Mouse (Mus musculus) limb, embryonic 12.5 days (tissue): ENCODE results near the gene Ogfod3. TPM values are rescaled to one million over a fixed set of nuclear protein-coding genes. Genes with fewer than 3 reads are reported as not detected.

Experiments used
- ATAC-seq: fragments of 200-750 bp; cut with Nextera tagmentation; 2 replicates; pipeline ENCODE4 v1.8.0; 2017; ENCODE audit warnings: low read depth, moderate TSS enrichment; ENCODE audit not compliant: insufficient number of reproducible peaks, insufficient read depth, low FRiP score, low TSS enrichment
- H3K27ac ChIP-seq: fragments of 300-500 bp; sonication (generic); 2 replicates; pipeline ENCODE4 v1.5.1; 2016; ENCODE audit warnings: mild to moderate bottlenecking, moderate library complexity
- H3K27me3 ChIP-seq: fragments of 300-500 bp; sonication (generic); 2 replicates; pipeline ENCODE4 v1.6.1; 2016; ENCODE audit warnings: mild to moderate bottlenecking, moderate library complexity
- H3K36me3 ChIP-seq: fragments of 300-500 bp; sonication (generic); 2 replicates; pipeline ENCODE4 v1.6.1; 2016; ENCODE audit warnings: mild to moderate bottlenecking, moderate library complexity
- H3K4me1 ChIP-seq: fragments of 300-500 bp; sonication (generic); replicated peaks from 2 replicates; pipeline ENCODE4 v1.6.1; 2016
- H3K4me2 ChIP-seq: fragments of 300-500 bp; sonication (generic); 2 replicates; pipeline ENCODE4 v1.6.1; 2016; ENCODE audit warnings: mild to moderate bottlenecking, moderate library complexity
- H3K4me3 ChIP-seq: fragments of 300-500 bp; sonication (generic); replicated peaks from 2 replicates; pipeline ENCODE4 v1.5.1; 2016; ENCODE audit warnings: mild to moderate bottlenecking
- H3K9ac ChIP-seq: fragments of 300-500 bp; sonication (generic); replicated peaks from 2 replicates; pipeline ENCODE4 v1.6.1; 2016; ENCODE audit warnings: mild to moderate bottlenecking, moderate library complexity
- H3K9me3 ChIP-seq: fragments of 300-500 bp; sonication (generic); 2 replicates; pipeline ENCODE4 v1.6.1; 2016; ENCODE audit warnings: mild to moderate bottlenecking, moderate library complexity
- WGBS: fragments of 180-500 bp; shearing (Covaris S2); methylation state at CpG from one replicate; pipeline ENCODE4 v1.1.7; 2016; 5-methylcytosine and 5-hydroxymethylcytosine counted together
- polyA plus RNA-seq: library from polyadenylated mRNA; unstranded; fragments of >200 nt; fragmentation: Nextera tagmentation; extraction: Ambion mirVana; gene quantifications from 2 replicates; pipeline ENCODE4 v1.2.1, GENCODE M21; 2016

Gene Ogfod3
- polyA plus RNA-seq, 1 experiment from 2014 or later, result 16.3 TPM

GRCm38 (mm10) chr11:121228129-121229017, 23.9 kb upstream of the Ogfod3 start:
- Histone ChIP-seq H3K9ac (peak overlapping the region; percentile 72), H3K27me3 (no peaks in the 10 kb centered on the region), H3K27ac (peak overlapping the region; percentile 73), H3K4me2 (peak overlapping the region; percentile 82), H3K4me3 (peak overlapping the region; percentile 70), H3K36me3 (peaks cover 41% of the 10 kb centered on the region), H3K9me3 (no peaks in the 10 kb centered on the region), H3K4me1 (peaks cover 20% of the 10 kb centered on the region)
- no peak for ATAC-seq
- 30% methylated on average over 21 of the region's 21 CpGs for WGBS

GRCm38 (mm10) chr11:121221321-121222010, 17.0 kb upstream of the Ogfod3 start:
- Histone ChIP-seq H3K4me3 (no peak overlapping the region), H3K27ac (no peak overlapping the region), H3K4me1 (no peaks in the 10 kb centered on the region), H3K4me2 (no peak overlapping the region), H3K27me3 (no peaks in the 10 kb centered on the region), H3K9me3 (no peaks in the 10 kb centered on the region), H3K36me3 (peaks cover 95% of the 10 kb centered on the region), H3K9ac (no peak overlapping the region)
- 89% methylated on average over 6 of the region's 6 CpGs for WGBS
- no peak for ATAC-seq

- no peaks in the 10 kb centered on the region for H3K9me3 ChIP-seq
- no peak overlapping the region for H3K27ac ChIP-seq
- H3K4me3 ChIP-seq, result no peak overlapping the region
- no peak for ATAC-seq
- peaks cover 94% of the 10 kb centered on the region for H3K36me3 ChIP-seq
- no peak overlapping the region for H3K4me2 ChIP-seq
- 90% methylated on average over 5 of the region's 5 CpGs for WGBS
- H3K4me1 ChIP-seq, result no peaks in the 10 kb centered on the region
- no peaks in the 10 kb centered on the region for H3K27me3 ChIP-seq
- H3K9ac ChIP-seq, result no peak overlapping the region
Measured at GRCm38 (mm10) chr11:121220771-121221170, 16.3 kb upstream of the Ogfod3 start.

GRCm38 (mm10) chr11:121219776-121220175, 15.3 kb upstream of the Ogfod3 start:
- no peak overlapping the region for H3K9ac ChIP-seq
- H3K9me3 ChIP-seq, result no peaks in the 10 kb centered on the region
- peaks cover 90% of the 10 kb centered on the region for H3K36me3 ChIP-seq
- H3K4me3 ChIP-seq, result no peak overlapping the region
- no peaks in the 10 kb centered on the region for H3K4me1 ChIP-seq
- no peak overlapping the region for H3K27ac ChIP-seq
- WGBS, result 91% methylated on average over 11 of the region's 11 CpGs
- no peak for ATAC-seq
- no peak overlapping the region for H3K4me2 ChIP-seq
- no peaks in the 10 kb centered on the region for H3K27me3 ChIP-seq

- no peak for ATAC-seq
- H3K9me3 ChIP-seq, result no peaks in the 10 kb centered on the region
- no peak overlapping the region for H3K4me2 ChIP-seq
- WGBS, result 85% methylated on average over 3 of the region's 3 CpGs
- no peaks in the 10 kb centered on the region for H3K27me3 ChIP-seq
- H3K4me3 ChIP-seq, result no peak overlapping the region
- peaks cover 79% of the 10 kb centered on the region for H3K36me3 ChIP-seq
- no peaks in the 10 kb centered on the region for H3K4me1 ChIP-seq
- no peak overlapping the region for H3K9ac ChIP-seq
- H3K27ac ChIP-seq, result no peak overlapping the region
Measured at GRCm38 (mm10) chr11:121216831-121217230, 12.3 kb upstream of the Ogfod3 start.

GRCm38 (mm10) chr11:121203859-121204160, 701 bp downstream of the Ogfod3 start:
- peak overlapping the region; percentile 62 for H3K4me3 ChIP-seq
- peak overlapping the region; percentile 81 for H3K4me2 ChIP-seq
- peaks cover 12% of the 10 kb centered on the region; the same call in 1 of the 2 replicates for H3K36me3 ChIP-seq
- H3K9me3 ChIP-seq, result no peaks in the 10 kb centered on the region
- peaks cover 14% of the 10 kb centered on the region for H3K4me1 ChIP-seq
- ATAC-seq, result no peak; the same call in 1 of the 2 replicates
- 0 out of 2 replicates have a peak overlapping the region, but pooled peaks have one; percentile 18 for H3K9ac ChIP-seq
- H3K27ac ChIP-seq, result peak overlapping the region; percentile 56
- no peaks in the 10 kb centered on the region for H3K27me3 ChIP-seq
- WGBS, result 0% methylated on average over 5 of the region's 5 CpGs

GRCm38 (mm10) chr11:121201436-121202198, 2.9 kb downstream of the Ogfod3 start:
- Histone ChIP-seq H3K4me2 (no peak overlapping the region), H3K9me3 (no peaks in the 10 kb centered on the region), H3K27ac (no peak overlapping the region), H3K36me3 (0 out of 2 replicates have a peak, but pooled peaks cover 3% of the 10 kb centered on the region), H3K27me3 (no peaks in the 10 kb centered on the region), H3K9ac (no peak overlapping the region), H3K4me1 (peaks cover 14% of the 10 kb centered on the region), H3K4me3 (no peak overlapping the region)
- no peak for ATAC-seq
- 63% methylated on average over 11 of the region's 11 CpGs for WGBS

- H3K4me2 ChIP-seq, result no peak overlapping the region
- peaks cover 14% of the 10 kb centered on the region for H3K4me1 ChIP-seq
- no peak overlapping the region for H3K27ac ChIP-seq
- 91% methylated on average over 6 of the region's 6 CpGs for WGBS
- ATAC-seq, result no peak
- 0 out of 2 replicates have a peak, but pooled peaks cover 8% of the 10 kb centered on the region for H3K36me3 ChIP-seq
- H3K4me3 ChIP-seq, result no peak overlapping the region
- no peaks in the 10 kb centered on the region for H3K9me3 ChIP-seq
- H3K27me3 ChIP-seq, result no peaks in the 10 kb centered on the region
- no peak overlapping the region for H3K9ac ChIP-seq
Measured at GRCm38 (mm10) chr11:121200781-121201180, 3.7 kb downstream of the Ogfod3 start.

- Histone ChIP-seq H3K4me2 (no peak overlapping the region), H3K9me3 (no peaks in the 10 kb centered on the region), H3K27ac (no peak overlapping the region), H3K27me3 (no peaks in the 10 kb centered on the region), H3K9ac (no peak overlapping the region), H3K4me1 (peaks cover 9% of the 10 kb centered on the region), H3K4me3 (no peak overlapping the region), H3K36me3 (peaks cover 14% of the 10 kb centered on the region; the same call in 1 of the 2 replicates)
- ATAC-seq, result no peak
- WGBS, result 84% methylated on average over 4 of the region's 4 CpGs
Measured at GRCm38 (mm10) chr11:121199851-121200250, 4.7 kb downstream of the Ogfod3 start.

GRCm38 (mm10) chr11:121198622-121199021, 5.9 kb downstream of the Ogfod3 start:
- Histone ChIP-seq H3K9me3 (no peaks in the 10 kb centered on the region), H3K4me1 (0 out of 2 replicates have a peak, but pooled peaks cover 4% of the 10 kb centered on the region), H3K4me2 (no peak overlapping the region), H3K9ac (no peak overlapping the region), H3K36me3 (peaks cover 17% of the 10 kb centered on the region; the same call in 1 of the 2 replicates), H3K4me3 (no peak overlapping the region), H3K27me3 (no peaks in the 10 kb centered on the region), H3K27ac (no peak overlapping the region)
- 42% methylated on average over 2 of the region's 2 CpGs for WGBS
- no peak for ATAC-seq

- Histone ChIP-seq H3K27ac (no peak overlapping the region), H3K36me3 (peaks cover 30% of the 10 kb centered on the region; the same call in 1 of the 2 replicates), H3K9ac (no peak overlapping the region), H3K4me2 (no peak overlapping the region), H3K9me3 (no peaks in the 10 kb centered on the region), H3K27me3 (no peaks in the 10 kb centered on the region), H3K4me1 (no peaks in the 10 kb centered on the region), H3K4me3 (no peak overlapping the region)
- 78% methylated on average over 3 of the region's 3 CpGs for WGBS
- no peak for ATAC-seq
Measured at GRCm38 (mm10) chr11:121193415-121193814, 11.1 kb downstream of the Ogfod3 start.
